Mouse (Mus musculus) liver, embryonic 12.5 days (tissue): ENCODE results near the gene H2afx. TPM values are rescaled to one million over a fixed set of nuclear protein-coding genes. Genes with fewer than 3 reads are reported as not detected.
"Not testable (repeated sequence)": the region's sequence is repeated elsewhere in the genome, so short reads cannot be mapped to it uniquely, and the experiment has no call there.

Experiments used
- ATAC-seq: fragments of 200-750 bp; cut with Nextera tagmentation; 2 replicates; pipeline ENCODE4 v1.8.0; 2017; ENCODE audit warnings: moderate number of reproducible peaks, mild to moderate bottlenecking, moderate library complexity
- H3K27ac ChIP-seq: fragments of 300-500 bp; sonication (generic); 2 replicates; pipeline ENCODE4 v1.5.1; 2016; ENCODE audit warnings: mild to moderate bottlenecking
- H3K27me3 ChIP-seq: fragments of 300-500 bp; sonication (generic); replicated peaks from 2 replicates; pipeline ENCODE4 v1.6.1; 2016; ENCODE audit warnings: mild to moderate bottlenecking, moderate library complexity
- H3K36me3 ChIP-seq: fragments of 300-500 bp; sonication (generic); 2 replicates; pipeline ENCODE4 v1.6.1; 2016; ENCODE audit warnings: mild to moderate bottlenecking, moderate library complexity
- H3K4me1 ChIP-seq: fragments of 300-500 bp; sonication (generic); 2 replicates; pipeline ENCODE4 v1.6.1; 2016
- H3K4me2 ChIP-seq: fragments of 300-500 bp; sonication (generic); 2 replicates; pipeline ENCODE4 v1.6.1; 2016; ENCODE audit warnings: mild to moderate bottlenecking, moderate library complexity
- H3K4me3 ChIP-seq: fragments of 300-500 bp; sonication (generic); 2 replicates; pipeline ENCODE4 v1.5.1; 2016; ENCODE audit warnings: mild to moderate bottlenecking, moderate library complexity
- H3K9ac ChIP-seq: fragments of 300-500 bp; sonication (generic); 2 replicates; pipeline ENCODE4 v1.6.1; 2016; ENCODE audit warnings: mild to moderate bottlenecking, moderate library complexity
- H3K9me3 ChIP-seq: fragments of 300-500 bp; sonication (generic); replicated peaks from 2 replicates; pipeline ENCODE4 v1.6.1; 2016; ENCODE audit warnings: mild to moderate bottlenecking, moderate library complexity
- WGBS: fragments of 180-500 bp; shearing (Covaris S2); methylation state at CpG from one replicate; pipeline ENCODE4 v1.1.7; 2016; ENCODE audit not compliant: insufficient replicate concordance; 5-methylcytosine and 5-hydroxymethylcytosine counted together
- microRNA-seq: library from miRNA; unstranded; fragments of <30 nt; microRNA quantifications from one replicate; pipeline ENCODE4, GENCODE M21; 2017
- polyA plus RNA-seq: library from polyadenylated mRNA; unstranded; fragments of >200 nt; fragmentation: Nextera tagmentation; extraction: Ambion mirVana; gene quantifications from 2 replicates; pipeline ENCODE4 v1.2.1, GENCODE M21; 2016

Gene H2afx
- polyA plus RNA-seq, 1 experiment from 2014 or later, result 233 TPM

DNA sequence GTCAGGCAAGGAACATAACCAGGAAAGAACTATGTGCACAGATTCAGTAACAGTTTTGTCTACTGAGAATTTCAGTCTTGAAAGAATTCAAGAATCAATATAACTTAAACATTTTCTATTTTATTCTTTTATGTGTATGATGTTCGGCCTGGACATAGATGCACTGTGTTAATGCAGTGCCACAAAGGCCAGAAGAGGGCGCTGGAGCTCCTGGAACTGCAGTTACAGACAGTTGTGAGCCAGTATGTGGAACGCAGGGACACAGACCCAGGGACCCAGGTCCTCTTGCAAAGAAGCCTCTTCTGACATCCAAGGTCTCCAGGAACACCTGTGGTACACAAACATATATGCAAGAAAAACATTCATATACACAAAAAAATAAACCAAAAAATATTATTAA lies 30.0 kb downstream of the H2afx start:
- H3K9ac ChIP-seq, result no peak overlapping the region
- H3K4me1 ChIP-seq, result peaks cover 16% of the 10 kb centered on the region
- H3K4me3 ChIP-seq, result no peak overlapping the region
- WGBS, result 57% methylated on average over 3 of the region's 3 CpGs
- H3K27me3 ChIP-seq, result no peaks in the 10 kb centered on the region
- no peak overlapping the region for H3K4me2 ChIP-seq
- no peak for ATAC-seq
- H3K27ac ChIP-seq, result no peak overlapping the region
- H3K9me3 ChIP-seq, result no peaks in the 10 kb centered on the region
- H3K36me3 ChIP-seq, result peaks cover 6% of the 10 kb centered on the region

DNA sequence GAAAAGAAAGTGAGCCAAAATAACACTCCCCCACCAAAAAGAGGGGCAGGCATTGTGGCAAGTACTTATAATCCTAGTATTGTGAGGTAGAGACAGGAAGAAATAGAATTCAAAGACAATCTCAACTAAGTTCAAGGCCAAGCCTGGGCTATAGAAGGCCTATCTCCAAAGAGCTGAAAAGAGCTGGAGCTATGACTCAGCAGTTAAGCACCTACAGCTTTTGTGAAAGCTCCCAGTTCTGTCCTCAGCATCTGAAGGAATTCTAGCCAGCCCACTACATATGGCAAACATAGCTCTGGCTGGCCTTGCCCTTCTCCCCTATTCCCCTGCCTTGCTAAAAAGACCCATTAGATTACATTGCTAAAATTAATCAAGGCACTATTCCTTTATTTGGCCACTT lies 38.9 kb downstream of the H2afx start:
- Histone ChIP-seq H3K9ac (peak overlapping the region; percentile 9; the same call in 1 of the 2 replicates), H3K4me3 (no peak overlapping the region), H3K4me1 (peaks cover 20% of the 10 kb centered on the region), H3K27ac (peak overlapping the region; percentile 27; the same call in 1 of the 2 replicates), H3K4me2 (no peak overlapping the region), H3K27me3 (no peaks in the 10 kb centered on the region), H3K36me3 (no peaks in the 10 kb centered on the region), H3K9me3 (no peaks in the 10 kb centered on the region)
- ATAC-seq, result 0 out of 2 replicates have a peak, but pooled peaks have one; percentile 42

GRCm38 (mm10) chr9:44376141-44376540 lies 41.6 kb downstream of the H2afx start:
- Histone ChIP-seq H3K4me2 (no peak overlapping the region), H3K4me1 (peaks cover 39% of the 10 kb centered on the region), H3K36me3 (peaks cover 7% of the 10 kb centered on the region), H3K27ac (no peak overlapping the region), H3K4me3 (no peak overlapping the region), H3K27me3 (no peaks in the 10 kb centered on the region), H3K9ac (no peak overlapping the region), H3K9me3 (no peaks in the 10 kb centered on the region)
- 85% methylated on average over 6 of the region's 6 CpGs for WGBS
- ATAC-seq, result no peak

DNA sequence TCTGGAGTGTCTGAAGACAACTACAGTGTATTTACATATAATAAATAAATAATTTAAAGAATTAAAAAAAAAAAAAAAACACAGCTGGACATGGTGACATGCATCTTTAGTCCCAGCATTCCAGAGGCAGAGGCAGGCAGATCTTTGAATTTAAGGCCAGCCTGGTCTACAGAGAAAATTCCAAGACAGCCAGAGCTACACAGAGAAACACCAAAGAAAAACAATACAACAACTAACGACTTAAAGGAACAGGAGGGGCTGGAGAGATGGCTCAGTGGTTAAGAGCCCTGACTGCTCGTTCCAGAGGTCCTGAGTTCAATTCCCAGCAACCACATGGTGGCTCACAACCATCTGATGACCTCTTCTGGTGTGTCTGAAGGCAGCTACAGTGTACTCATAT lies 42.8 kb downstream of the H2afx start:
- peak overlapping the region; percentile 92 for H3K4me2 ChIP-seq
- not testable (repeated sequence) for H3K27ac ChIP-seq, H3K4me3 ChIP-seq, H3K27me3 ChIP-seq, H3K9me3 ChIP-seq, ATAC-seq
- peaks cover 43% of the 10 kb centered on the region for H3K4me1 ChIP-seq
- peaks cover 19% of the 10 kb centered on the region for H3K36me3 ChIP-seq
- H3K9ac ChIP-seq, result peak overlapping the region; percentile 86; the same call in 1 of the 2 replicates
- 60% methylated on average over 2 of the region's 2 CpGs for WGBS

GRCm38 (mm10) chr9:44378153-44378730 lies 43.7 kb downstream of the H2afx start:
- H3K9me3 ChIP-seq, result no peaks in the 10 kb centered on the region
- ATAC-seq, result no peak
- H3K4me2 ChIP-seq, result peak overlapping the region; percentile 92
- 39% methylated on average over 5 of the region's 5 CpGs for WGBS
- peaks cover 28% of the 10 kb centered on the region for H3K36me3 ChIP-seq
- peak overlapping the region; percentile 86 for H3K9ac ChIP-seq
- no peaks in the 10 kb centered on the region for H3K27me3 ChIP-seq
- peaks cover 42% of the 10 kb centered on the region for H3K4me1 ChIP-seq
- H3K27ac ChIP-seq, result peak overlapping the region; percentile 85
- peak overlapping the region; percentile 79 for H3K4me3 ChIP-seq

- Histone ChIP-seq H3K4me2 (peak within 1 kb of the TSS; percentile 92), H3K27ac (peak within 1 kb of the TSS; percentile 85), H3K9ac (peak within 1 kb of the TSS; percentile 86), H3K9me3 (no peaks in the 10 kb centered on the region), H3K4me3 (peak within 1 kb of the TSS; percentile 79), H3K36me3 (peaks cover 38% of the 10 kb centered on the region), H3K27me3 (no peaks in the 10 kb centered on the region), H3K4me1 (peaks cover 34% of the 10 kb centered on the region)
- ATAC-seq, result peak; percentile 94
- under 1% methylated on average over 83 of the region's 83 CpGs for WGBS
Measured at GRCm38 (mm10) chr9:44379054-44379834, 44.8 kb downstream of the H2afx start, which contains the start of gene Hyou1. Hyou1 (plus strand) TSS chr9:44379490.

- Histone ChIP-seq H3K9ac (peak overlapping the region; percentile 86), H3K4me1 (peaks cover 34% of the 10 kb centered on the region), H3K27ac (peak overlapping the region; percentile 85), H3K4me2 (peak overlapping the region; percentile 92), H3K4me3 (peak overlapping the region; percentile 79), H3K9me3 (no peaks in the 10 kb centered on the region), H3K36me3 (peaks cover 45% of the 10 kb centered on the region), H3K27me3 (no peaks in the 10 kb centered on the region)
- ATAC-seq, result peak; percentile 8
- 5% methylated on average over 15 of the region's 15 CpGs for WGBS
Measured at GRCm38 (mm10) chr9:44379862-44380261, 45.4 kb downstream of the H2afx start.

GRCm38 (mm10) chr9:44384596-44384995 lies 50.1 kb downstream of the H2afx start:
- no peak for ATAC-seq
- Histone ChIP-seq H3K4me1 (peaks cover 18% of the 10 kb centered on the region), H3K9ac (no peak overlapping the region), H3K27ac (no peak overlapping the region), H3K27me3 (no peaks in the 10 kb centered on the region), H3K4me3 (no peak overlapping the region), H3K9me3 (no peaks in the 10 kb centered on the region), H3K4me2 (no peak overlapping the region), H3K36me3 (peaks cover 92% of the 10 kb centered on the region)
- 89% methylated on average over 13 of the region's 13 CpGs for WGBS

Small RNA genes within 50 kb of the gene (microRNA-seq; reads per million reads assigned to microRNA genes)
- gene Gm44335, result not detected

Other genes starting within 250 kb of the H2afx start
- 0.11 TPM in 1 of 2 replicates, not detected in the other for gene Mfrp, start 233.0 kb upstream of the H2afx start, polyA plus RNA-seq
- 0.23 and 0.28 TPM in 2 replicates for gene C1qtnf5, start 227.4 kb upstream of the H2afx start, polyA plus RNA-seq
- gene Gm49380, start 221.2 kb upstream of the H2afx start, polyA plus RNA-seq, result not detected in 2 replicates
- 57.6 and 58.7 TPM in 2 replicates for gene Rnf26, start 221.2 kb upstream of the H2afx start, polyA plus RNA-seq
- 6.1 and 6.3 TPM in 2 replicates for gene Mcam, start 200.2 kb upstream of the H2afx start, polyA plus RNA-seq
- 9.5 and 10.0 TPM in 2 replicates for gene Cbl, start 100.6 kb upstream of the H2afx start, polyA plus RNA-seq
- not detected in 2 replicates for gene Ccdc153, start 94.0 kb upstream of the H2afx start, polyA plus RNA-seq
- 0.15 and 0.17 TPM in 2 replicates for gene Pdzd3, start 83.2 kb upstream of the H2afx start, polyA plus RNA-seq
- 3.6 and 4.0 TPM in 2 replicates for gene Nlrx1, start 66.1 kb upstream of the H2afx start, polyA plus RNA-seq
- 20.1 and 21.7 TPM in 2 replicates for gene Abcg4, start 46.1 kb upstream of the H2afx start, polyA plus RNA-seq
- 16.2 and 17.2 TPM in 2 replicates for gene Hinfp, start 29.0 kb upstream of the H2afx start, polyA plus RNA-seq
- 12.3 and 13.0 TPM in 2 replicates for gene C2cd2l, start 14.4 kb upstream of the H2afx start, polyA plus RNA-seq
- gene Dpagt1, start 8.7 kb upstream of the H2afx start, polyA plus RNA-seq, result 21.9 and 24.0 TPM in 2 replicates
- gene Hmbs, start 9.5 kb downstream of the H2afx start, polyA plus RNA-seq, result 1,354 and 1,355 TPM in 2 replicates
- gene Vps11, start 27.0 kb downstream of the H2afx start, polyA plus RNA-seq, result 17.0 and 19.0 TPM in 2 replicates
- 24.4 and 26.4 TPM in 2 replicates for gene Hyou1, start 44.8 kb downstream of the H2afx start, polyA plus RNA-seq
- 19.7 and 21.1 TPM in 2 replicates for gene Slc37a4, start 62.2 kb downstream of the H2afx start, polyA plus RNA-seq
- 1,783 and 1,792 TPM in 2 replicates for gene Rps25, start 72.4 kb downstream of the H2afx start, polyA plus RNA-seq
- gene Trappc4, start 72.9 kb downstream of the H2afx start, polyA plus RNA-seq, result 77.7 and 79.9 TPM in 2 replicates
- 16.8 and 18.6 TPM in 2 replicates for gene Ccdc84, start 83.9 kb downstream of the H2afx start, polyA plus RNA-seq
- not detected in 2 replicates for gene Foxr1, start 106.4 kb downstream of the H2afx start, polyA plus RNA-seq
- gene Upk2, start 120.3 kb downstream of the H2afx start, polyA plus RNA-seq, result not detected in 2 replicates
- 2.5 and 2.7 TPM in 2 replicates for gene Bcl9l, start 148.1 kb downstream of the H2afx start, polyA plus RNA-seq
- 0.05 TPM in 1 of 2 replicates, not detected in the other for gene Cxcr5, start 227.2 kb downstream of the H2afx start, polyA plus RNA-seq